Mouse (Mus musculus): ENCODE measurements at regions not wholly inside any gene's neighbourhood (a gene's known extent, or its start where the extent isn't known, plus 50 kb on each side); places are given as distances from the start of the nearest gene placed in this dataset.
A peak's percentile ranks its signal among the peaks of the same experiment; 100 is the strongest.

DNA sequence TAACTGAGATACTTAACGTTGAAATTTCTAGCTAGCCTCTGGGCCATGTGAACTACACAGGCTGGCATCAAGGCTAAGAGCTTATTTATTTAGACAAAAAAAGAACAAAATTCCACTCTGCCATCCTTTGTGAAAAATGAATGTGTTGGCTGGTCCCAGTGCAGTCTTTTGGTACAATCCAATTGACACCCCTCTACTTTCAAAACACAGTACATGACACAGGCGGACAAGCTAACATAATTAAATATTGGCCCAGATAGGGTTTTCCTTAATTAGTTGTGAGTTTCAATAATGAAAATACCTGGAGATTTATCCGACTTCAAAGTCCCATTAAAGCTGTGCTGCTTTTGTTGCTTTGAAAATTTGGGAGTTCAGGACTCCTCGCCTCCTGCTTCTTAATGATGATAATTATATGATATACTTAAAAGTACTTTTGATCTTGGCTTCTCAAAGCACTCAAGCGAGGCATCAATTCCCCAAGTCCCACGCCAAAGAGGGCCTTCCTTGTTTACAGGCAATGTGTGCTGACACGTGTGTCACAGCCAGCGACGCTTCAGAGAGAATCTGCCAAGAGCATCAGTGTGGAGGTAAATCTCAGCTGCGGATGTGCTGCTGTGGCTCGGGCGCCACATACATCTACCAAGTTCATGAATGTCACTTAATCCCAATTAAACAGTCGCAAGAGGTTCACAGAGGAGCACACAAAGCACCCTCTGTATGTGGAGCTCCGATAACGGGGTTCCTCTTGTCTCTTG lies 429.5 kb upstream of the Fam92a start:
- no peak overlapping the region for H3K27ac ChIP-seq (ENCODE audit: insufficient read depth, low read length)
- no peak overlapping the region for H3K4me3 ChIP-seq (ENCODE audit: insufficient read depth, low read length)
- no peaks in the 10 kb centered on the region; the same call in 1 of the 2 replicates for H3K4me1 ChIP-seq (ENCODE audit: control insufficient read depth, insufficient read depth, low read length)
- TF ChIP-seq CTCF (IDR thresholded peaks at IDR 0.05; ENCODE audit: borderline replicate concordance, insufficient read depth, low read length) (no peak), POLR2A (IDR thresholded peaks at IDR 0.05; ENCODE audit: low read depth, low read length) (no peak)

DNA sequence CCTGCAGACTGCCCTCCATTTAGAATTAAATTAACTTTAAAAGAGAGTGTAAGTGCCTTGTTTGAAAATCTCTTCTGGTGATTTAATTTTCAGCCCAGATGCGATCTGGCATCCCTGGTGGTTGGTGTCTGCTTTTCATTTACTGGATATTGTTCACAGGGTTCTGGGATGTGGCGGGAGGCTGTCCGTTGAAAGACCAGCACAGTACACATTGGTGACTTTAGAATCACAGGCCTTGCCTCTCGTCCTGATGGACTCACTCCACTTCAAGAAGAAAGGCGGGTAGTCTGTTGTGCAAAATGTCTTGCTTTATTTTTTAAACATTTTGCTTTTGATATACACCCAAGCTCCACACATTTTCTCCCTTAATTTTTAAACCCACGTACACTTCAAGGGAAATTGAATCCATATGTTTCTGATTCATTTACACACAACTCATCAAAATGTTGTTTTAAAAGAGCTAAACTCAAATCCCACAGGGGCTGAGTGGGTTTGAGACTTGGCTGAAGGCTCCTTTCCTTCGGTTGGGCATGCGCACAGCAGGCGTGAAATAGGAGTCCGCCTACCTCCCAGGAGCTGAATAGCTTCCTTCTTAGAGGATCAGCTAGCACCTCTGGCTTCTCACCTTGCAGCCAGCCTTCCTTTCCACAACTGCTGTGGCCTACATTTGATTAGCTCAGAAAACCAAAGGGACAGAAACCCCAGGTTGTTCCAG lies 424.1 kb upstream of the Fam92a start:
- Histone ChIP-seq H3K27ac (ENCODE audit: insufficient read depth, low read length) (peak overlapping the region; percentile 39; the same call in 1 of the 2 replicates), H3K4me1 (ENCODE audit: control insufficient read depth, insufficient read depth, low read length) (no peaks in the 10 kb centered on the region; the same call in 1 of the 2 replicates), H3K4me3 (ENCODE audit: insufficient read depth, low read length) (no peak overlapping the region)
- TF ChIP-seq POLR2A (IDR thresholded peaks at IDR 0.05; ENCODE audit: low read depth, low read length) = no peak
- no peak for TF ChIP-seq CTCF (IDR thresholded peaks at IDR 0.05; ENCODE audit: borderline replicate concordance, insufficient read depth, low read length)

GRCm38 (mm10) chr4:12592973-12593372 lies 421.2 kb upstream of the Fam92a start:
- no peak for TF ChIP-seq POLR2A (IDR thresholded peaks at IDR 0.05; ENCODE audit: low read depth, low read length)
- no peak for TF ChIP-seq CTCF (IDR thresholded peaks at IDR 0.05; ENCODE audit: borderline replicate concordance, insufficient read depth, low read length)
- no peak overlapping the region for H3K4me3 ChIP-seq (ENCODE audit: insufficient read depth, low read length)
- H3K4me1 ChIP-seq (ENCODE audit: control insufficient read depth, insufficient read depth, low read length) = no peaks in the 10 kb centered on the region; the same call in 1 of the 2 replicates
- H3K27ac ChIP-seq (ENCODE audit: insufficient read depth, low read length) = no peak overlapping the region

DNA sequence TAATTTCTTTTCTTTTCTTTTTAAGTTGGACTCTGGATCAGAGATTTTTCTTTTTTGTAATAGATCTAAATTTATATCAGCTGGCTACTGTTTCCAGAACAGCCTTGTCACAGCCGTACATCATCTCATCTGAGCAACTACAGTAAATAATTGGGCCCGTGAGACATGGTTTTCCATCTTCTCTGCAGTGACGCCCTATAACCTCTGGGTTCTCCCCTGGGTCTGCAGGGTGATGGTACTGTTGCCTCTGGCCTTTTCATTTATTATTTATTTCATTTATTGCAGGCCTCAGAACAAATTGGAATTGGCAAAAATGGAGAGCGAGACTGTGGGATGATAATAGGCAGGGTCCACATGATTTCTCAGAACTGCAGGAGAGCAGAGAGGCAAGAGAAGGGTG lies 406.3 kb upstream of the Fam92a start:
- Histone ChIP-seq H3K4me3 (ENCODE audit: insufficient read depth, low read length) (no peak overlapping the region), H3K4me1 (ENCODE audit: control insufficient read depth, insufficient read depth, low read length) (no peaks in the 10 kb centered on the region), H3K27ac (ENCODE audit: insufficient read depth, low read length) (no peak overlapping the region)
- TF ChIP-seq POLR2A (IDR thresholded peaks at IDR 0.05; ENCODE audit: low read depth, low read length) (no peak), CTCF (IDR thresholded peaks at IDR 0.05; ENCODE audit: borderline replicate concordance, insufficient read depth, low read length) (no peak)

- no peak for TF ChIP-seq POLR2A (IDR thresholded peaks at IDR 0.05; ENCODE audit: low read depth, low read length)
- no peak for TF ChIP-seq CTCF (IDR thresholded peaks at IDR 0.05; ENCODE audit: borderline replicate concordance, insufficient read depth, low read length)
- Histone ChIP-seq H3K4me1 (ENCODE audit: control insufficient read depth, insufficient read depth, low read length) (no peaks in the 10 kb centered on the region), H3K27ac (ENCODE audit: insufficient read depth, low read length) (no peak overlapping the region), H3K4me3 (ENCODE audit: insufficient read depth, low read length) (no peak overlapping the region)
Measured at GRCm38 (mm10) chr4:12571881-12572280, 400.1 kb upstream of the Fam92a start.

DNA sequence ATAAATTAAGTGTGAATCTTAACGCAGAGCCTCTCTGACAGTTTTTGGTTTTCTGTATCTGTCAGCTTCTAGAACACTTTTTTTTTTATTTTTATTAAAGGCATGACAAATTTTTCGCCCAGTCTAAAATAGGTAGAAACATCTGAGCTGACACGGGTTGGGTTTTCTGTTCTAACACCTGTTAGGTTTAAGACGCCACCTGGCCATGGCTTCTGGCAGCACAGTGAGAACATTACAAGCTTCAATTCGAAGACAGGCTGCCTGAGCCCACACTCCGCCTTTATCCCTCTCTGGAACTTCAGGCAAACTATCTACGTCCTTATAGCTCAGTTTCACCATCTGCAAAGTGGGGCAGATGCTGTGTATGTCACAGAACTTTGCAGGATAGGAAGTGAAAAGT lies 398.9 kb upstream of the Fam92a start:
- H3K4me3 ChIP-seq (ENCODE audit: insufficient read depth, low read length) = no peak overlapping the region
- no peak overlapping the region for H3K27ac ChIP-seq (ENCODE audit: insufficient read depth, low read length)
- TF ChIP-seq POLR2A (IDR thresholded peaks at IDR 0.05; ENCODE audit: low read depth, low read length) (no peak), CTCF (IDR thresholded peaks at IDR 0.05; ENCODE audit: borderline replicate concordance, insufficient read depth, low read length) (no peak)
- H3K4me1 ChIP-seq (ENCODE audit: control insufficient read depth, insufficient read depth, low read length) = no peaks in the 10 kb centered on the region

DNA sequence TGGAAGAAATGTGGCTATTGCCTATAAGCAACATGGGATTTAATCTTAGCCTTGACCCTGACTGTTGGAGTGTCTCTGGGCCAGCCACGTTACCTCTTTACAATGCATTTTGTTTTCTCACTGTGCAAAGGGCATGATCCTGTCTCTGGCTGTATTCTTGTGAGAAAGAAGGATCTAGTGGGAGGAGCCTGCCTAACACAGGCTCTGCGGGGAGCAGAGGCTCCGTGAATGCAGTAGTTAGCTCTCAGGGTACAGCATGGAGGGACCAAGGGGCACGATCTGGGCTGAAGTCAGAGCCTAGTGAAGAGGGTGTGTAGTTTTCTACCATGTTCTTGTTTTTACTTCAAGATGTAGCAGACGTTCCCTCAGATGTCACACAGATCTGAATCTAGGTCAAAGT lies 395.8 kb upstream of the Fam92a start:
- Histone ChIP-seq H3K27ac (ENCODE audit: insufficient read depth, low read length) (no peak overlapping the region), H3K4me3 (ENCODE audit: insufficient read depth, low read length) (no peak overlapping the region), H3K4me1 (ENCODE audit: control insufficient read depth, insufficient read depth, low read length) (no peaks in the 10 kb centered on the region)
- TF ChIP-seq POLR2A (IDR thresholded peaks at IDR 0.05; ENCODE audit: low read depth, low read length) (no peak), CTCF (IDR thresholded peaks at IDR 0.05; ENCODE audit: borderline replicate concordance, insufficient read depth, low read length) (no peak)

GRCm38 (mm10) chr4:12563016-12563415 lies 391.2 kb upstream of the Fam92a start:
- no peak overlapping the region for H3K4me3 ChIP-seq (ENCODE audit: insufficient read depth, low read length)
- TF ChIP-seq CTCF (IDR thresholded peaks at IDR 0.05; ENCODE audit: borderline replicate concordance, insufficient read depth, low read length) (no peak), POLR2A (IDR thresholded peaks at IDR 0.05; ENCODE audit: low read depth, low read length) (no peak)
- H3K27ac ChIP-seq (ENCODE audit: insufficient read depth, low read length) = no peak overlapping the region
- H3K4me1 ChIP-seq (ENCODE audit: control insufficient read depth, insufficient read depth, low read length) = no peaks in the 10 kb centered on the region

- Histone ChIP-seq H3K4me3 (ENCODE audit: insufficient read depth, low read length) (no peak overlapping the region), H3K4me1 (ENCODE audit: control insufficient read depth, insufficient read depth, low read length) (no peaks in the 10 kb centered on the region), H3K27ac (ENCODE audit: insufficient read depth, low read length) (no peak overlapping the region)
- TF ChIP-seq CTCF (IDR thresholded peaks at IDR 0.05; ENCODE audit: borderline replicate concordance, insufficient read depth, low read length) = no peak
- no peak for TF ChIP-seq POLR2A (IDR thresholded peaks at IDR 0.05; ENCODE audit: low read depth, low read length)
Measured at GRCm38 (mm10) chr4:12560546-12560945, 388.7 kb upstream of the Fam92a start.

- no peaks in the 10 kb centered on the region for H3K4me1 ChIP-seq (ENCODE audit: control insufficient read depth, insufficient read depth, low read length)
- H3K27ac ChIP-seq (ENCODE audit: insufficient read depth, low read length) = no peak overlapping the region
- TF ChIP-seq POLR2A (IDR thresholded peaks at IDR 0.05; ENCODE audit: low read depth, low read length) (no peak), CTCF (IDR thresholded peaks at IDR 0.05; ENCODE audit: borderline replicate concordance, insufficient read depth, low read length) (no peak)
Measured at GRCm38 (mm10) chr4:12560015-12560414, 388.2 kb upstream of the Fam92a start.

More at GRCm38 (mm10) chr4:12560015-12560414, 388.2 kb upstream of the Fam92a start:
- H3K4me3 ChIP-seq (ENCODE audit: insufficient read depth, low read length) = no peak overlapping the region

Data from embryonic fibroblast, embryonic 13.5 days (primary cell).